Mouse (Mus musculus): ENCODE results near the gene Glis2. TPM values are rescaled to one million over a fixed set of nuclear protein-coding genes. Genes with fewer than 3 reads are reported as not detected.

Glis2 gene
- polyA plus RNA-seq (2014; fragmentation: Nextera tagmentation; extraction: Ambion mirVana), result 24.4 and 29.2 TPM in 2 replicates

- 0% methylated on average over 40 of the region's 74 CpGs for WGBS
- Histone ChIP-seq H3K27ac (ENCODE audit: low read depth) (peak within 1 kb of the TSS; percentile 94), H3K9ac (peak within 1 kb of the TSS; percentile 86), H3K4me2 (peak within 1 kb of the TSS; percentile 88), H3K4me3 (ENCODE audit: low read depth, low read length) (peak within 1 kb of the TSS; percentile 83), H3K27me3 (ENCODE audit: insufficient read depth, low read length) (no peaks in the 10 kb centered on the region), H3K9me3 (ENCODE audit: low read depth, low read length) (no peaks in the 10 kb centered on the region), H3K4me1 (ENCODE audit: insufficient read depth) (peaks cover 22% of the 10 kb centered on the region), H3K36me3 (ENCODE audit: insufficient read depth) (peaks cover 5% of the 10 kb centered on the region; the same call in 1 of the 2 replicates)
- no peak for TF ChIP-seq CTCF (IDR thresholded peaks at IDR 0.05; ENCODE audit: low read depth)
- ATAC-seq (ENCODE audit: insufficient read depth), result peak; percentile 87
- DNase-seq, result peak; percentile 88
These were observed at the start of gene Glis2 for GRCm38 (mm10) chr16:4593971-4594813. Gene Glis2, plus strand, starts transcription at chr16:4594713.

- no peak overlapping the region for H3K9ac ChIP-seq
- DNase-seq, result no peak
- TF ChIP-seq CTCF (IDR thresholded peaks at IDR 0.05; ENCODE audit: low read depth), result no peak
- no peak overlapping the region for H3K4me3 ChIP-seq (ENCODE audit: low read depth, low read length)
- WGBS, result 55% methylated on average over 9 of the region's 9 CpGs
- ATAC-seq (ENCODE audit: insufficient read depth), result no peak
- no peak overlapping the region for H3K4me2 ChIP-seq
- no peaks in the 10 kb centered on the region for H3K9me3 ChIP-seq (ENCODE audit: low read depth, low read length)
- H3K36me3 ChIP-seq (ENCODE audit: insufficient read depth), result peaks cover 53% of the 10 kb centered on the region
- H3K27me3 ChIP-seq (ENCODE audit: insufficient read depth, low read length), result no peaks in the 10 kb centered on the region
- H3K27ac ChIP-seq (ENCODE audit: low read depth), result no peak overlapping the region
- no peaks in the 10 kb centered on the region for H3K4me1 ChIP-seq (ENCODE audit: insufficient read depth)
These were observed 49.7 kb upstream of the Glis2 start for GRCm38 (mm10) chr16:4544845-4545244.

- H3K9me3 ChIP-seq (ENCODE audit: low read depth, low read length), result no peaks in the 10 kb centered on the region
- peaks cover 65% of the 10 kb centered on the region for H3K36me3 ChIP-seq (ENCODE audit: insufficient read depth)
- no peak overlapping the region for H3K4me2 ChIP-seq
- 89% methylated on average over 8 of the region's 8 CpGs for WGBS
- TF ChIP-seq CTCF (IDR thresholded peaks at IDR 0.05; ENCODE audit: low read depth), result no peak
- H3K9ac ChIP-seq, result no peak overlapping the region
- H3K27me3 ChIP-seq (ENCODE audit: insufficient read depth, low read length), result no peaks in the 10 kb centered on the region
- no peak for DNase-seq
- H3K27ac ChIP-seq (ENCODE audit: low read depth), result no peak overlapping the region
- H3K4me1 ChIP-seq (ENCODE audit: insufficient read depth), result no peaks in the 10 kb centered on the region
- no peak overlapping the region for H3K4me3 ChIP-seq (ENCODE audit: low read depth, low read length)
- no peak for ATAC-seq (ENCODE audit: insufficient read depth)
These were observed 47.7 kb upstream of the Glis2 start for GRCm38 (mm10) chr16:4546838-4547237.

GRCm38 (mm10) chr16:4547611-4548010 lies 46.9 kb upstream of the Glis2 start:
- no peak for DNase-seq
- Histone ChIP-seq H3K4me1 (ENCODE audit: insufficient read depth) (peaks cover under 1% of the 10 kb centered on the region; the same call in 1 of the 2 replicates), H3K27ac (ENCODE audit: low read depth) (no peak overlapping the region), H3K27me3 (ENCODE audit: insufficient read depth, low read length) (no peaks in the 10 kb centered on the region), H3K9me3 (ENCODE audit: low read depth, low read length) (no peaks in the 10 kb centered on the region), H3K9ac (no peak overlapping the region), H3K4me3 (ENCODE audit: low read depth, low read length) (no peak overlapping the region), H3K4me2 (no peak overlapping the region), H3K36me3 (ENCODE audit: insufficient read depth) (peaks cover 65% of the 10 kb centered on the region)
- no peak for TF ChIP-seq CTCF (IDR thresholded peaks at IDR 0.05; ENCODE audit: low read depth)
- ATAC-seq (ENCODE audit: insufficient read depth), result no peak
- 83% methylated on average over 5 of the region's 5 CpGs for whole genome bisulfite sequencing

- Histone ChIP-seq H3K4me2 (no peak overlapping the region), H3K4me1 (ENCODE audit: insufficient read depth) (peaks cover 13% of the 10 kb centered on the region), H3K9me3 (ENCODE audit: low read depth, low read length) (no peaks in the 10 kb centered on the region), H3K27me3 (ENCODE audit: insufficient read depth, low read length) (no peaks in the 10 kb centered on the region), H3K4me3 (ENCODE audit: low read depth, low read length) (no peak overlapping the region), H3K36me3 (ENCODE audit: insufficient read depth) (peaks cover 65% of the 10 kb centered on the region), H3K9ac (no peak overlapping the region), H3K27ac (ENCODE audit: low read depth) (no peak overlapping the region)
- no peak for DNase-seq
- ATAC-seq (ENCODE audit: insufficient read depth), result no peak
- 0 out of 2 replicates have a peak, but pooled peaks have one; percentile 9 for TF ChIP-seq CTCF (IDR thresholded peaks at IDR 0.05; ENCODE audit: low read depth)
- WGBS, result 85% methylated on average over 18 of the region's 18 CpGs
These were observed 45.4 kb upstream of the Glis2 start for GRCm38 (mm10) chr16:4548953-4549688.

GRCm38 (mm10) chr16:4551056-4551455 lies 43.5 kb upstream of the Glis2 start:
- Histone ChIP-seq H3K36me3 (ENCODE audit: insufficient read depth) (peaks cover 53% of the 10 kb centered on the region), H3K27ac (ENCODE audit: low read depth) (no peak overlapping the region), H3K4me1 (ENCODE audit: insufficient read depth) (peaks cover 13% of the 10 kb centered on the region), H3K27me3 (ENCODE audit: insufficient read depth, low read length) (no peaks in the 10 kb centered on the region), H3K9ac (no peak overlapping the region), H3K4me2 (no peak overlapping the region), H3K4me3 (ENCODE audit: low read depth, low read length) (no peak overlapping the region), H3K9me3 (ENCODE audit: low read depth, low read length) (no peaks in the 10 kb centered on the region)
- DNase-seq (peak; percentile 90), ATAC-seq (ENCODE audit: insufficient read depth) (peak; percentile 22; the same call in 1 of the 2 replicates)
- TF ChIP-seq CTCF (IDR thresholded peaks at IDR 0.05; ENCODE audit: low read depth), result peak; percentile 99
- 24% methylated on average over 13 of the region's 13 CpGs for WGBS

GRCm38 (mm10) chr16:4551885-4552284 lies 42.6 kb upstream of the Glis2 start:
- Histone ChIP-seq H3K4me3 (ENCODE audit: low read depth, low read length) (no peak overlapping the region), H3K36me3 (ENCODE audit: insufficient read depth) (peaks cover 47% of the 10 kb centered on the region), H3K27ac (ENCODE audit: low read depth) (no peak overlapping the region), H3K4me1 (ENCODE audit: insufficient read depth) (peaks cover 14% of the 10 kb centered on the region), H3K9ac (no peak overlapping the region), H3K9me3 (ENCODE audit: low read depth, low read length) (no peaks in the 10 kb centered on the region), H3K4me2 (no peak overlapping the region), H3K27me3 (ENCODE audit: insufficient read depth, low read length) (no peaks in the 10 kb centered on the region)
- WGBS, result 90% methylated on average over 12 of the region's 12 CpGs
- DNase-seq, result no peak
- TF ChIP-seq CTCF (IDR thresholded peaks at IDR 0.05; ENCODE audit: low read depth), result no peak
- ATAC-seq (ENCODE audit: insufficient read depth), result no peak

Measured in lung, embryonic 14.5 days (tissue).